Mouse (Mus musculus) E14TG2a.4 (cell line): Measurements from ENCODE around the gene Kmt2c.

Experiments used
- CTCF ChIP-seq: conservative IDR thresholded peaks from 2 replicates; pipeline ENCODE4 v1.5.1; 2014; ENCODE audit warnings: low read length
- NANOG ChIP-seq: IDR thresholded peaks from 2 replicates; pipeline ENCODE4 v1.6.1; 2014; ENCODE audit warnings: borderline replicate concordance, low read length, mixed read lengths
- POU5F1 ChIP-seq: IDR thresholded peaks from 2 replicates; pipeline ENCODE4 v1.6.1; 2014; ENCODE audit warnings: low read length, borderline replicate concordance

DNA sequence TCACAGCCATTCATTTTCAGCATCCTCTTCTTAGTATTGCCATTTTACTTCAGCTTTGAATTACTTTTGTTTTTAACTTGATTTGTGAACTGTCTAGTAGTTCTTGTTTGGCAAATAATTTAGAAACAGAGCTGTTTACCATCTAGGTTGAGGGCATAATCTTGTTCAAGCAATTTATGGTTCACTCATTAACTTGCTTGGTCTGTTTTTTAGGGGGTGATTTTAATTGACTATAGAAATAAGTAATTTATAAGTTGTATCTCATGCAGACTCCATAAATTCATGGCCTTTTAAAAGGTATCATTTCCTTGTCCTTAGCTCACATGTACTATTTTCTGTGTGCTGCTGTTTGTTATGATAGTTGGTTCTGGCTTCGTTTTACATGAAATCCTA, 252.1 kb downstream of the Kmt2c start:
- TF ChIP-seq CTCF, result no peak
- no peak for TF ChIP-seq POU5F1
- TF ChIP-seq NANOG, result no peak
